Mouse (Mus musculus): ENCODE measurements around the gene Ylpm1.

- TF ChIP-seq EP300 (IDR thresholded peaks at IDR 0.05; ENCODE audit: low read depth) = no peak
- TF ChIP-seq CTCF (IDR thresholded peaks at IDR 0.05; ENCODE audit: low read depth) = no peak
These were observed 884 bp upstream of the Ylpm1 start for GRCm38 (mm10) chr12:84995112-84995761.

Measured in liver, embryonic 14.5 days (tissue).